Mouse (Mus musculus): ENCODE data around the gene Fas. TPM values are rescaled to one million over a fixed set of nuclear protein-coding genes. Genes with fewer than 3 reads are reported as not detected.
A peak's percentile ranks its signal among the peaks of the same experiment; 100 is the strongest.

Fas gene
- polyA plus RNA-seq, 1 experiment from 2014 or later = 2.5 TPM

- H3K4me1 ChIP-seq = peaks cover 22% of the 10 kb centered on the region
- H3K9me3 ChIP-seq (replicated peaks) = no peaks in the 10 kb centered on the region
- no peak overlapping the region for H3K9ac ChIP-seq
- H3K27ac ChIP-seq = no peak overlapping the region
- no peak for ATAC-seq (replicated peaks; ENCODE audit: low FRiP score)
- H3K27me3 ChIP-seq = no peaks in the 10 kb centered on the region
- 70% methylated on average over 2 of the region's 2 CpGs for WGBS
- no peak overlapping the region for H3K4me2 ChIP-seq
- H3K36me3 ChIP-seq = no peaks in the 10 kb centered on the region
- no peak overlapping the region for H3K4me3 ChIP-seq (replicated peaks)
Measured at GRCm38 (mm10) chr19:34256936-34257335, 33.5 kb upstream of the Fas start.

- WGBS = 84% methylated on average over 2 of the region's 2 CpGs
Measured at GRCm38 (mm10) chr19:34262273-34262974, 28.0 kb upstream of the Fas start.

GRCm38 (mm10) chr19:34265604-34266193, 24.8 kb upstream of the Fas start:
- no peak overlapping the region for H3K27ac ChIP-seq
- H3K27me3 ChIP-seq = no peaks in the 10 kb centered on the region
- H3K36me3 ChIP-seq = no peaks in the 10 kb centered on the region
- H3K4me3 ChIP-seq (replicated peaks) = no peak overlapping the region
- no peak overlapping the region for H3K4me2 ChIP-seq
- 71% methylated on average over 5 of the region's 5 CpGs for WGBS
- no peak for ATAC-seq (replicated peaks; ENCODE audit: low FRiP score)
- H3K9me3 ChIP-seq (replicated peaks) = no peaks in the 10 kb centered on the region
- H3K4me1 ChIP-seq = no peaks in the 10 kb centered on the region
- no peak overlapping the region for H3K9ac ChIP-seq

More at GRCm38 (mm10) chr19:34262273-34262974, 28.0 kb upstream of the Fas start:
- Histone ChIP-seq H3K36me3 (no peaks in the 10 kb centered on the region), H3K4me3 (replicated peaks) (no peak overlapping the region), H3K9me3 (replicated peaks) (no peaks in the 10 kb centered on the region), H3K9ac (no peak overlapping the region), H3K4me2 (no peak overlapping the region), H3K27me3 (no peaks in the 10 kb centered on the region), H3K4me1 (no peaks in the 10 kb centered on the region), H3K27ac (no peak overlapping the region)
- ATAC-seq (replicated peaks; ENCODE audit: low FRiP score) = no peak

- Histone ChIP-seq H3K27ac (no peak overlapping the region), H3K4me1 (no peaks in the 10 kb centered on the region), H3K27me3 (no peaks in the 10 kb centered on the region), H3K9me3 (replicated peaks) (no peaks in the 10 kb centered on the region), H3K4me3 (replicated peaks) (no peak overlapping the region), H3K36me3 (no peaks in the 10 kb centered on the region), H3K4me2 (no peak overlapping the region), H3K9ac (no peak overlapping the region)
- 45% methylated on average over 1 of the region's 1 CpGs for WGBS
- ATAC-seq (replicated peaks; ENCODE audit: low FRiP score) = no peak
Measured at GRCm38 (mm10) chr19:34268991-34269390, 21.5 kb upstream of the Fas start.

- no peak overlapping the region for H3K4me2 ChIP-seq
- H3K9ac ChIP-seq = no peak overlapping the region
- no peaks in the 10 kb centered on the region for H3K4me1 ChIP-seq
- H3K9me3 ChIP-seq (replicated peaks) = no peaks in the 10 kb centered on the region
- ATAC-seq (replicated peaks; ENCODE audit: low FRiP score) = no peak
- no peak overlapping the region for H3K4me3 ChIP-seq (replicated peaks)
- no peaks in the 10 kb centered on the region for H3K36me3 ChIP-seq
- H3K27ac ChIP-seq = no peak overlapping the region
- WGBS = 90% methylated on average over 11 of the region's 11 CpGs
- no peaks in the 10 kb centered on the region for H3K27me3 ChIP-seq
Measured at GRCm38 (mm10) chr19:34270106-34270726, 20.2 kb upstream of the Fas start.

- Histone ChIP-seq H3K4me2 (no peak overlapping the region), H3K27ac (no peak overlapping the region), H3K9me3 (replicated peaks) (no peaks in the 10 kb centered on the region), H3K4me3 (replicated peaks) (no peak overlapping the region), H3K27me3 (no peaks in the 10 kb centered on the region), H3K9ac (no peak overlapping the region), H3K36me3 (no peaks in the 10 kb centered on the region), H3K4me1 (no peaks in the 10 kb centered on the region)
- WGBS = 92% methylated on average over 13 of the region's 13 CpGs
- no peak for ATAC-seq (replicated peaks; ENCODE audit: low FRiP score)
Measured at GRCm38 (mm10) chr19:34270824-34271464, 19.5 kb upstream of the Fas start.

GRCm38 (mm10) chr19:34273073-34273472, 17.4 kb upstream of the Fas start:
- Histone ChIP-seq H3K27me3 (no peaks in the 10 kb centered on the region), H3K4me1 (no peaks in the 10 kb centered on the region), H3K36me3 (no peaks in the 10 kb centered on the region), H3K9ac (no peak overlapping the region), H3K9me3 (replicated peaks) (no peaks in the 10 kb centered on the region), H3K4me2 (no peak overlapping the region), H3K4me3 (replicated peaks) (no peak overlapping the region), H3K27ac (no peak overlapping the region)
- WGBS = 96% methylated on average over 1 of the region's 1 CpGs
- ATAC-seq (replicated peaks; ENCODE audit: low FRiP score) = no peak

- 86% methylated on average over 3 of the region's 3 CpGs for WGBS
- H3K4me1 ChIP-seq = no peaks in the 10 kb centered on the region
- ATAC-seq (replicated peaks; ENCODE audit: low FRiP score) = no peak
Measured at GRCm38 (mm10) chr19:34278078-34278477, 12.4 kb upstream of the Fas start.

GRCm38 (mm10) chr19:34283614-34284013, 6.9 kb upstream of the Fas start:
- H3K27me3 ChIP-seq = no peaks in the 10 kb centered on the region
- H3K4me2 ChIP-seq = no peak overlapping the region
- H3K4me1 ChIP-seq = no peaks in the 10 kb centered on the region
- no peaks in the 10 kb centered on the region for H3K9me3 ChIP-seq (replicated peaks)
- no peak overlapping the region for H3K9ac ChIP-seq
- no peaks in the 10 kb centered on the region for H3K36me3 ChIP-seq
- WGBS = 70% methylated on average over 6 of the region's 6 CpGs
- no peak overlapping the region for H3K4me3 ChIP-seq (replicated peaks)
- no peak for ATAC-seq (replicated peaks; ENCODE audit: low FRiP score)
- no peak overlapping the region for H3K27ac ChIP-seq

More at GRCm38 (mm10) chr19:34278078-34278477, 12.4 kb upstream of the Fas start:
- Histone ChIP-seq H3K27me3 (no peaks in the 10 kb centered on the region), H3K36me3 (no peaks in the 10 kb centered on the region), H3K9ac (no peak overlapping the region), H3K4me3 (replicated peaks) (no peak overlapping the region), H3K9me3 (replicated peaks) (no peaks in the 10 kb centered on the region), H3K27ac (no peak overlapping the region), H3K4me2 (no peak overlapping the region)

GRCm38 (mm10) chr19:34284383-34284782, 6.1 kb upstream of the Fas start:
- no peak overlapping the region for H3K27ac ChIP-seq
- 64% methylated on average over 10 of the region's 10 CpGs for WGBS
- H3K4me3 ChIP-seq (replicated peaks) = no peak overlapping the region

GRCm38 (mm10) chr19:34284826-34285225, 5.6 kb upstream of the Fas start:
- WGBS = 54% methylated on average over 2 of the region's 2 CpGs
- Histone ChIP-seq H3K4me3 (replicated peaks) (no peak overlapping the region), H3K9me3 (replicated peaks) (no peaks in the 10 kb centered on the region), H3K9ac (no peak overlapping the region), H3K4me1 (no peaks in the 10 kb centered on the region), H3K36me3 (no peaks in the 10 kb centered on the region), H3K4me2 (no peak overlapping the region), H3K27me3 (no peaks in the 10 kb centered on the region; the same call in 1 of the 2 replicates), H3K27ac (no peak overlapping the region)
- ATAC-seq (replicated peaks; ENCODE audit: low FRiP score) = no peak

More at GRCm38 (mm10) chr19:34284383-34284782, 6.1 kb upstream of the Fas start:
- no peak overlapping the region for H3K9ac ChIP-seq
- no peaks in the 10 kb centered on the region for H3K36me3 ChIP-seq
- peak overlapping the region; percentile 32; the same call in 1 of the 2 replicates for H3K4me2 ChIP-seq
- no peaks in the 10 kb centered on the region for H3K9me3 ChIP-seq (replicated peaks)
- no peaks in the 10 kb centered on the region for H3K4me1 ChIP-seq
- no peaks in the 10 kb centered on the region; the same call in 1 of the 2 replicates for H3K27me3 ChIP-seq
- ATAC-seq (replicated peaks; ENCODE audit: low FRiP score) = no peak

- no peak for ATAC-seq (replicated peaks; ENCODE audit: low FRiP score)
- H3K27me3 ChIP-seq = peaks cover 4% of the 10 kb centered on the region
- H3K4me3 ChIP-seq (replicated peaks) = no peak overlapping the region
- H3K4me2 ChIP-seq = no peak overlapping the region
- no peaks in the 10 kb centered on the region for H3K9me3 ChIP-seq (replicated peaks)
- peaks cover 14% of the 10 kb centered on the region for H3K4me1 ChIP-seq
- H3K9ac ChIP-seq = no peak overlapping the region
- H3K36me3 ChIP-seq = no peaks in the 10 kb centered on the region
- H3K27ac ChIP-seq = no peak overlapping the region
Measured at GRCm38 (mm10) chr19:34287221-34287620, 3.2 kb upstream of the Fas start.
